Mouse (Mus musculus) liver, adult 2 months (tissue): ENCODE data around the gene Slc31a2. TPM values are rescaled to one million over a fixed set of nuclear protein-coding genes. Genes with fewer than 3 reads are reported as not detected.

Source experiments
- DNase-seq: peaks from one replicate; pipeline ENCODE4 v3.0.0-alpha.2; 2011; ENCODE audit warnings: low read depth, low spot score; ENCODE audit errors: extremely low read depth
- H3K27ac ChIP-seq: fragments of 200-500 bp; replicated peaks from 2 replicates; pipeline ENCODE4 v1.5.1; 2012; ENCODE audit warnings: low read depth, mild to moderate bottlenecking, control low read depth, inconsistent platforms, low read length; ENCODE audit not compliant: insufficient read depth
- H3K27me3 ChIP-seq: fragments of 200-500 bp; 2 replicates; pipeline ENCODE4 v1.6.1; 2012; ENCODE audit warnings: mild to moderate bottlenecking, moderate library complexity, low read length, inconsistent platforms; ENCODE audit not compliant: control insufficient read depth, insufficient read depth
- H3K36me3 ChIP-seq: fragments of 200-500 bp; 2 replicates; pipeline ENCODE4 v1.6.1; 2012; ENCODE audit warnings: low read length, inconsistent platforms; ENCODE audit not compliant: control insufficient read depth, insufficient read depth
- H3K4me1 ChIP-seq: fragments of 200-500 bp; 2 replicates; pipeline ENCODE4 v1.6.1; 2011; ENCODE audit warnings: low read length; ENCODE audit not compliant: control insufficient read depth, insufficient read depth
- H3K4me3 ChIP-seq: fragments of 200-500 bp; 2 replicates; pipeline ENCODE4 v1.5.1; 2011; ENCODE audit warnings: low read depth, mild to moderate bottlenecking, control low read depth, low read length, moderate library complexity; ENCODE audit not compliant: insufficient read depth
- H3K79me2 ChIP-seq: fragments of 200-500 bp; 2 replicates; pipeline ENCODE4 v1.6.1; 2012; ENCODE audit warnings: inconsistent platforms, mild to moderate bottlenecking, low read length, moderate library complexity; ENCODE audit not compliant: control insufficient read depth, insufficient read depth
- H3K9ac ChIP-seq: fragments of 200-500 bp; 2 replicates; pipeline ENCODE4 v1.6.1; 2012; ENCODE audit warnings: low read depth, mild to moderate bottlenecking, control low read depth, inconsistent platforms, low read length
- CTCF ChIP-seq: fragments of 200-500 bp; IDR thresholded peaks from 2 replicates; pipeline ENCODE4 v1.5.1; 2011; ENCODE audit warnings: low read depth, low read length, control low read depth
- POLR2A ChIP-seq: fragments of 200-500 bp; IDR thresholded peaks from 2 replicates; pipeline ENCODE4 v1.6.1; 2011; ENCODE audit warnings: low read length, control low read depth; ENCODE audit not compliant: insufficient read depth; ENCODE audit errors: extremely low read depth
- WGBS: fragments of 180-500 bp; shearing (Covaris S2); methylation state at CpG from one replicate; pipeline ENCODE4 v1.1.7; 2018; 5-methylcytosine and 5-hydroxymethylcytosine counted together
- polyA plus RNA-seq: library from polyadenylated mRNA; depleted of rRNA; stranded (reverse); fragments of >200 nt; gene quantifications from 2 replicates; pipeline ENCODE4 v1.2.3, GENCODE M21; 2012
- total RNA-seq: library from RNA; depleted of rRNA; stranded (reverse); fragments of >200 nt; gene quantifications from 2 replicates; pipeline ENCODE4 v1.2.3, GENCODE M21; 2014

Slc31a2 gene
- total and polyA plus RNA-seq, 2 experiments = 10.2 to 12.8 TPM

DNA sequence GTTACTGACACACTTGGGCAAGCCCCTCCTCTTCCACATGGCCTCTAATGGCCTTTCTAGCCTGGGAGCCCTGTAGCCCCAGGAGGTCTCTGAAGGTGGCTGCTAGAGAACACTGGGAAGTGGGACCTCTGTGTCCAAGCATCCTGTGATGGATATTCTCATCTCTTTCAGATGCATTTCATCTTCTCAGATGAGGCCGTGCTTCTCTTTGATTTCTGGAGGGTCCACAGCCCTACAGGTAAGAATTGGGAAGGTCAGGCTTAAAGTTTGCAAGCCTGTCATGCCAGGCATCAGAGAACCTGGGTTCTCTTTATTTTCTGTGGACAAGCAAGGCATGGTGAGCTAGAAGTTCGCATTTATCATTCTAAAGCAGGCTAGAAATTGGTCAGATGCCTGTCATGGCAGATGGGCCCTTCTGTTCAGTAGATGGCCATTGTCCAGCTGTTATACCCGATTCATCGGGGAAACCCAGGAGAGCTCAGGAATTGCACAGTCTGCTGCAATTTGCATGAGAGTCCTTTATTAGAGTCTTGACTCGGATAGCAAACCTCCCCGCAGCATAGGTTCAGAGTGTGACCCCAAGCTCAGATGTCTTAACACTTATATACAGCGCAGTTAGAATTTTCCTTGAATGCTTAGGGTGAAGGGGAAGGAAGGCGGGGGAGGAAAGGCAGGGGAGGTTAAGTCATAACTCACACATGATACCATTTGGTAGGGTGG, 30.3 kb downstream of the Slc31a2 start:
- peaks cover 11% of the 10 kb centered on the region for H3K79me2 ChIP-seq
- H3K9ac ChIP-seq = no peak overlapping the region
- no peaks in the 10 kb centered on the region for H3K27me3 ChIP-seq
- no peak overlapping the region for H3K27ac ChIP-seq
- H3K4me1 ChIP-seq = peaks cover 6% of the 10 kb centered on the region
- TF ChIP-seq POLR2A = no peak
- TF ChIP-seq CTCF = no peak
- no peak for DNase-seq
- H3K36me3 ChIP-seq = peaks cover 13% of the 10 kb centered on the region; the same call in 1 of the 2 replicates
- H3K4me3 ChIP-seq = no peak overlapping the region
- 92% methylated on average over 8 of the region's 8 CpGs for WGBS

- peaks cover 17% of the 10 kb centered on the region; the same call in 1 of the 2 replicates for H3K36me3 ChIP-seq
- H3K9ac ChIP-seq = no peak overlapping the region
- no peak for TF ChIP-seq POLR2A
- TF ChIP-seq CTCF = no peak
- peaks cover 8% of the 10 kb centered on the region; the same call in 1 of the 2 replicates for H3K79me2 ChIP-seq
- 93% methylated on average over 10 of the region's 10 CpGs for WGBS
- H3K4me3 ChIP-seq = no peak overlapping the region
- H3K27me3 ChIP-seq = no peaks in the 10 kb centered on the region
- H3K4me1 ChIP-seq = 0 out of 2 replicates have a peak, but pooled peaks cover 5% of the 10 kb centered on the region
- no peak for DNase-seq
- no peak overlapping the region for H3K27ac ChIP-seq
Observed at GRCm38 (mm10) chr4:62293219-62293861, 31.0 kb downstream of the Slc31a2 start.

- no peak overlapping the region for H3K27ac ChIP-seq
- 0 out of 2 replicates have a peak, but pooled peaks cover 3% of the 10 kb centered on the region for H3K4me1 ChIP-seq
- H3K4me3 ChIP-seq = no peak overlapping the region
- peak; percentile 59 for DNase-seq
- no peak for TF ChIP-seq POLR2A
- TF ChIP-seq CTCF = no peak
- H3K36me3 ChIP-seq = peaks cover 29% of the 10 kb centered on the region; the same call in 1 of the 2 replicates
- H3K9ac ChIP-seq = no peak overlapping the region
- WGBS = 15% methylated on average over 1 of the region's 1 CpGs
- no peaks in the 10 kb centered on the region for H3K27me3 ChIP-seq
- peaks cover 2% of the 10 kb centered on the region; the same call in 1 of the 2 replicates for H3K79me2 ChIP-seq
Observed at GRCm38 (mm10) chr4:62294741-62295140, 32.4 kb downstream of the Slc31a2 start.

GRCm38 (mm10) chr4:62297280-62298130, 35.1 kb downstream of the Slc31a2 start:
- 72% methylated on average over 3 of the region's 3 CpGs for WGBS
- no peak for DNase-seq
- H3K27me3 ChIP-seq = no peaks in the 10 kb centered on the region
- TF ChIP-seq POLR2A = no peak
- TF ChIP-seq CTCF = no peak
- no peak overlapping the region for H3K4me3 ChIP-seq
- H3K4me1 ChIP-seq = 0 out of 2 replicates have a peak, but pooled peaks cover 3% of the 10 kb centered on the region
- no peak overlapping the region for H3K27ac ChIP-seq
- no peak overlapping the region for H3K9ac ChIP-seq
- H3K36me3 ChIP-seq = peaks cover 50% of the 10 kb centered on the region
- H3K79me2 ChIP-seq = no peaks in the 10 kb centered on the region

GRCm38 (mm10) chr4:62300001-62300400, 37.6 kb downstream of the Slc31a2 start:
- no peaks in the 10 kb centered on the region for H3K79me2 ChIP-seq
- no peak for DNase-seq
- WGBS = 97% methylated on average over 2 of the region's 2 CpGs
- no peak for TF ChIP-seq CTCF
- TF ChIP-seq POLR2A = no peak
- H3K27ac ChIP-seq = no peak overlapping the region
- no peak overlapping the region for H3K4me3 ChIP-seq
- H3K9ac ChIP-seq = no peak overlapping the region
- peaks cover 68% of the 10 kb centered on the region for H3K36me3 ChIP-seq
- no peaks in the 10 kb centered on the region for H3K27me3 ChIP-seq
- H3K4me1 ChIP-seq = no peaks in the 10 kb centered on the region
